Mouse (Mus musculus): ENCODE data around the gene Mrpl58.

Mrpl58 gene

DNA sequence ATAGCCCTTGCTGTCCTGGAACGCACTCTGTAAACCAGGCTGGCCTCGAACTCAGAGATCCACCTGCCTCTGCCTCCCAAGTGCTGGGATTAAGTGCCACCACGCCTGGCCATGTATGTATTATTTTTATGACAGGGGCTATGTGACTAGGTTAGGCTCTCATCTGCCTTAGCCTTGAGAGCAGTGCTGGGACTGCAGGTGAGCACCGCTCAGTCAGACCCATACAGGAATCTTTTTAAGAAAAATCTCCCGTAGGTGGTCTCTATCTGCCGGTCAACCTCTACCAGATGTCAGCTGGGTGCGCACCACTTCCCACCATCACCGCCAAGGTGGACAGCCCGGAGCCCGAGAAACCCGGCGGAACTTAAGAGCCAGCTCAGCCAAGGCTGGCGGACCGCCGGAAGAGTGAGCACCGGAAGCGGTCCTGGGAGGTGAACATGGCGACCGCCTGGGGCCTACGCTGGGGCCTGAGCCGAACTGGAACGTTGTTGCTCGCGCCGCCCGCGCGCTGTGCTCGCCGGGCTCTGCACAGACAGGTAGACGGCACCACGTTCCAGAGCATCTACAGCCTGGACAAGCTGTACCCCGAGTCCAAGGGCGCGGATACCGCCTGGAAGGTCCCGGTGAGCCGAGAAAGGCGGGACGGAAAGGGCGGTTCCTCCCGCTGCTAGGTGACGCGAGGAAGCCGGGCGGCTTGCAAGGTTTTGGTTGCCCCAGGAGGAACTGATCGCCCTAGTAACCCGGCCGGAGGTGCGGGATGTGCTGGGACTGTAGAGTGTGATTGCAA, at the start of gene Mrpl58:
Gene Mrpl58 (plus strand): TSS at position 415 of the 787 bp plus-strand sequence.
- DNase-seq (ENCODE audit: extremely low spot score, low read depth, low spot score), result no peak

DNA sequence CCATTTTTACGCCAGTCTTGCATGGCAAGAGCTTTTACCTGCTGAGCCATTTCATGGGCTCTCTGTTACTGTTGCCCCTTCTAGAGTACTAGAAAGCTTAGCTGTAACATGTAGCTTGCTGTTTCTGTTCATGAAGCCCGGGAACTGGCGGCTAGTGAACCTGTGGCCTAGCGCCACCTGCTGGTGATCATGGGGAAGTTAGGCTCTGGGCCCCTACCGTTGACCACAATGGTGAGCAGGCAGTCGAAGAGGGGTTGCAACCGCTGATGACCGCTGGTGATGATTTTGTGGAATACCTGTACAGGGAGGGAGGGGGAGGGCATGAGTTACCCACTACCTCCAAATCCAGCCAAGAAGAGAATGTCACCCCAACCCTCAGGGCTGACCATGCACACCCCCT, 49.4 kb upstream of the Mrpl58 start:
- DNase-seq (ENCODE audit: extremely low spot score, low read depth, low spot score), result peak; percentile 64

DNA sequence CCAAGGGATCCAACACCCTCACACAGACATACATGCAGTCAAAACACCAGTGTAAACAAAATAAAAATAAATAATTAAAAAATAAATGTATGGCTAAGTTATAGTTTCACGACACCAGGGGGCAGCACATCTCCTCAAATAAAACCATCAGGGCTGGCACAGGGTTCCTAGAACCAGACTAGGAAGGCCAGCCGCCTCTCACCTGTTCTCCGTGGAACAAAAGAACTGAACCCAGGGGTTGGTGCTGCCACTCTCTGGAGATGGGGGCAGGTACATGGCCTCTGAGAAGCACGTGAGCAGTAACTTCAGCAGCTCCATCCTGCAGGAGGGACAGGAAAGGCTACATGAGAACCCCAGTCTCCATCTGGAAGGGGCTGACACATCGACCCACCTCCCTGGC, 45.1 kb upstream of the Mrpl58 start:
- DNase-seq (ENCODE audit: extremely low spot score, low read depth, low spot score), result no peak

DNA sequence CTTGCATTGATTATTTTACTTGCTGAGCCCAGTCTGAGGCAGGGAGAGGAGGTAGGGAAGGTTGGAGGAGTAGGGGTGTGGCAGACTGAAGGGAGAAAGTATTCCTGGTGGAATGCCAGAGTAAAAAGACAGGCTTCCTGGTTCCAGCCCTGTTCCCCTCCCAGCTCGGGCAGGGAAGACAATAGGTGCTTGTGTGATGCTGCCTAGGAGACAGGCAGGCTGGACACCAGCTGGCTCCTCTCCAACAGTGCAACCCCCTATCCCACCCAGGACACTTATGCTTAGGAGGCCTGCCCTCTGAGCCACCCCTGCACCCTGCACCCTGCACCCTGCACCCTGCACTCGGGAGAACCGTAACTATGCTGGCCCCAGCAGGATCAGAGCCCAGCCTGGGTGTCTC, 44.3 kb upstream of the Mrpl58 start:
- no peak for DNase-seq (ENCODE audit: extremely low spot score, low read depth, low spot score)

DNA sequence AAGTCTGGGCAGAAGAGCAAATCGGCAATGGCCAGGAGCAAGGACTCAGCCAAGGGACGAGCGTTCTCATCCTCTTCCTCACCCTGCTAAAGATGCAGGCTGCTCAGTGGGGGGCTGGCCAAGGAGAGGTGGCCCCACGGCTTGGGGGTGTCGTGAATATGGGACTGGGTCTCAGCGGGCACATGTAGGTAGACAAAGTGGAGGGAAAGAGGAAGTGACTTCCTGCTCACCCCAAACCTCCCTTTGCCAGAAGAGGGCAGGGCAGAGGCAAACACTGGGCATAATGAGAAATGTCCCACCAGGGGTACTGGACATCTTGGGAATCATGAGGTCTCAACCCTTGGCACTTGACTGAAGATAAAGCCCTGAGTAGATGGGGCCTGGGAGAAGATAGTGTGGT, 43.8 kb upstream of the Mrpl58 start:
- DNase-seq (ENCODE audit: extremely low spot score, low read depth, low spot score), result no peak

DNA sequence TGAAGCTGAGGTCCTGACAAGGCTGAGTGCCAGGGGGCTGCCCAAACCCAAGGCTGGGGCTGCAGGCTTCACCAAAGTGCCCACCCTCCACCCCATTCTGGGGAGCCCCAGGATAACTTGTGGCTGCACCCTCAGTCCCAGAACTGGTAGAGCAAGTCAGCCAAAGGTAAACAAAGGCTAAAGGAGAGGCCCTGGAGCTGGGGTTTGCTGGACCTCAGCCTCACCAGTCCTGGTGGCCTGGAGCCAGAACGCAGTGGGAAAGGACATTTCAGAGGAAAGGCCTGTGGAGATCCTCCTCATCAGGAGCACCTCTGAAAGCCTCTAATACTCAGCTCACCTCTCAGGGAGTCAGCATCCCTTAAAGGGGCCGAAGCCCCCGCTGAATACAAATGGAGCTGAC, 39.4 kb upstream of the Mrpl58 start:
- DNase-seq (ENCODE audit: extremely low spot score, low read depth, low spot score), result no peak

DNA sequence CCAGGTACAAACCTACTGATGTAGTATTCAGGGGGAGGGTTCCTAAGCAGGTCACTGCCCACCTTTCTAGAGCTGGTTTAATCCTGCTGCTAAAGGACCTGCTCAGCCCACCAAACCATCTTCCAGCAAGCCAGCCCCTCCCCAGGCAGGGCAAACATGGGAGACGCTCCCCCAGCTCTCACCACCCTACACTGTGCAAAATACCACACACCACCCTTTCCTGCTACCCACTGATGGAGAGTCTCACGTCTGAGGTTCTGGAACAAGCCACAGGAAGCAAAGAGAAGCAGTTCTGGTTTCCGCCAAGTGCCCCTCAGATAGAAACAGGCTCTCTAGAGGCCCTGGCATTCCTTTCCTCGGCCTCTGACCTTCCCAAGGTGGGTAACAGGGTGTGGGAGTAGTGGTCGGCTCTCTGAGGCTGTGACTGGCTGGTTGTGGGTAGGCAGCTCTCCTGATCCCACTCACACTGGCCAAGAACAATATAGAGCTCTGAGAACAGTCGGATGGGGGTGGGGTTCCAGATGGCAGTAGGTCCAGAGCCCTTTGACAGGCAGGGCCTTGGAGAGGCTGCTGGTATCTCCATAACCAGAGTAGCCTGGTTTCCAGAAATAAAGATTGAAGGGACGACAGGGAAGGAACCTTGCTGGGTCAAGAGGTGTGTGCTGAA, 37.4 kb upstream of the Mrpl58 start:
- DNase-seq (ENCODE audit: extremely low spot score, low read depth, low spot score), result no peak

DNA sequence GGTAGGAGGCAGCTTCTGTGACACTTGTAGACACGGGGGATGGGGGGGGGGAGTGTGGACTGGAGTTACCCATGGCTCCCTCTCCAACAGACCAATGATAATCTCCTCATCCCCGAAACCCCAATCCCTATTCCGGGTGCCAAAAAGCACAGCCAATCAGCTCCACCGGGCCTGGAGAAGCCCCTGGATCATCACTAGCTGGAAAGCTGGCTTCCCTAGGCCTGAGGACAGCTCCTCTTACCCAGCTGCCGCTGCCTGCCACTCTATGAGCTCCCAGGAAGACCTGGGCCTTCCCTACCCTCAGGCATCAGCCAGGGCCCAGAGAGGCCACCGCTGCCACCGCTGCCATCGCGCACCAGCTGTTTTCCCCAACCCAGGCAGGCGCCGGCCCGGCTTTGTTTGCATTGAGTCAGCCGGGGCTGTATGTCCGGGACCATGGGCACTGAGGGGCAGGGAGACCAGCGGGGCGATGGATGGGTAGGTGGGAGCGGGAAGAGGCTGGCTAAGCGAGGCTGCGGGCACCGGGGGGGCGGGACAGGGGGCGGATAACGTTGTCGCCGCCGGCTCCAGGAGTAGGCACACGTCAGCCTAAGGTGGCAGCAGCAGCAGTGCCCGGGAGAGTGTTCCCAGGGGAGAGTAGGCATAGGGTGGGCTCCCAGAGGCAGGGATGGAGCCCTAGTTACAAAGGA, 36.7 kb upstream of the Mrpl58 start:
- no peak for DNase-seq (ENCODE audit: extremely low spot score, low read depth, low spot score)

DNA sequence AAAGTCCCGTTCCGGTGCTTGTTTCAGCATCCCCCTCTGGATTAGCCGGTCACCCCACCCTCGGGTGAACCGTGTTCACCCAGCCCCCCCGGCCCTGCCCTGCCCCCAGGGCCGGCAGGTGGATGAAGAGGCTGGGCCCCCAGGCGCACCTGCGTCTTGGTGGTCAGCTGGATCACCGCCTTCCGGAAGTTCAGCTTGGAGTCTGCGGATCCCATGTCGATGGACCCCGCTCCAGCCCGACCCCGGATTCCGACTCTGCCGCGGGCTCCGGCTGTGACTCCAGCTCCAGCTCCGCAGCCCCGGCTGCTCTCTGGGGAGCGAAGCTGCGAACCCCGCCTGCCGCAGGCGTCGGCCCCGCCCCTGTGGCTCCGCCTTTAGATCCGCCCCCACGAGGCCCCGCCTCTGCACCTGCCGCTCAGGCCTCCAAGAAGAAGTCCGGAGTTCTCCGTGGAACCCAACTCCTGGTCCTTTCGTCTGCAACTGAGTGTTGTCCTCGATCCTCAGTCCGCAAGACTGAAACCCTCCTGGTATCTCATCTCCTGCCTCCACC, 36.1 kb upstream of the Mrpl58 start, which contains the start of gene Hid1:
Gene Hid1 (minus strand): TSS at position 362 of the 550 bp plus-strand sequence.
- DNase-seq (ENCODE audit: extremely low spot score, low read depth, low spot score), result no peak

DNA sequence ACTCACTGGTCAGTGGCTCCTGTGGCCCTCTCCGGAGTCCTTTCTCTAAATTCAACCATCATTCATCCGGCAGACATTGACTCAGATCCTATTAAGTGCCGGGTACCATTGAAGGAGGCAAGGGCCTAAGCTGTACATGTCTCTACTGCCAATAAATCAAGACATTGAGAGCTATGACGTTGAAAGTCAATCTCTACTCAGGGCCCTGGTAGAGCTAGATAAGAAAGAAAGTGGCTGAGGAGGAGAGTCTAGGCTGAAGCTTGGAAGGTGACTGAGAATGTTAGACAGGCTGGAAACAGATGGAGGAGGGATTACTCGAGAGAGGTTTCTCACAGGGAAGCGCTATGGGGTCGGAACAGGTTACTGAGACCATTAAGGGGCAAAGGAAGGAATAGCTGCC, 33.2 kb upstream of the Mrpl58 start:
- DNase-seq (ENCODE audit: extremely low spot score, low read depth, low spot score), result no peak

DNA sequence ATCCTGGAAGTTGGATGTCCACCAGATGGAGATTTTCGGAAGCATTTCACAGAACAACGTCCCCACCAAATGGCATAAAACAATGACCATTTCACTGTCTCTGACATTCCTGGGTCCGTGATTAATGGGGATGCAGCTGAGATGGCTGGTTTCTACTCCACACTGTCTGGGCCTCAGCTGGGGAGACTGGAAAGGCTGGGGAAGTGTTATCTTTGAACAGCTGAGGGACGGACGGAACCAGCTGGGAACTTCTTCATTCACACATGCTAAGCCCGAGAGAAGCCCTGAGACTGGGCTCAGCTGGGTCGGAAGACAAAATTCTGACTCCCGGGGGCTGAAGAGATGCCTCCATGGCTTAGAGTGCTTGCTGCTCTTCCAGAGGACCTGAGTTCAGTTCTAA, 32.2 kb upstream of the Mrpl58 start:
- DNase-seq (ENCODE audit: extremely low spot score, low read depth, low spot score), result no peak

DNA sequence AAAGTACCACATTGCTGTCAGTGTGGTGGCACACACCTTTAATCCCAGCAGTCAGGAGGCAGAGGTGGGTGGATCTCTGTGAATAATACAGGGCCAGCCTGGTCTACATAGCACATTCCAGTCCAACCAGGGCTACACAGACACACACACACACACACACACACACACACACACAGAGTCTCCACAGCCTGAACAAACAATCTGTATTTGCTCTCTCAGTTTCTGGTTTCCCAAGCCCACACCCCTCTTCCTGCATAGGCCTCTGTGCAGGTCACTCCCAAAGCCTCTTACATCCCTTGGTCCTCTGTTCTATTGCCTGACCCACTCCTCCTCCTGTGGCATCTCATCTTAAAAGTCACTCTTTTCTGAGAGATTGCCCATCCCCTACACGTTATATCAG, 31.5 kb upstream of the Mrpl58 start:
- DNase-seq (ENCODE audit: extremely low spot score, low read depth, low spot score), result no peak

DNA sequence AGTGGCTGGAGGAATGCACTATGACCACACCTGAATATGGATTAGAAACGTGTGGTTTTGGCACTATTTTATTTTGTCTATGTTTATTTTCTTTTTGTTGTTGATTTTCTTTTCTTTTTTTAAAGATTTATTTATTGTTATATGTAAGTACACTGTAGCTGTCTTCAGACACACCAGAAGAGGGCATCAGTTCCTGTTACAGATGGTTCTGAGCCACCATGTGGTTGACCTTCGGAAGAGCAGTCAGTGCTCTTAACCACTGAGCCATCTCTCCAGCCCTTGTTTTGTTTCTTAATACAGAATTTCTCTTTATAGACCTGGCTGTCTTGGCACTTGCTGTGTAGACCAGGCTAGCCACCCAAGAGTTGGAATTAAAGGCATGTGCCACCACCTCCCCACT, 30.8 kb upstream of the Mrpl58 start:
- DNase-seq (ENCODE audit: extremely low spot score, low read depth, low spot score), result no peak

DNA sequence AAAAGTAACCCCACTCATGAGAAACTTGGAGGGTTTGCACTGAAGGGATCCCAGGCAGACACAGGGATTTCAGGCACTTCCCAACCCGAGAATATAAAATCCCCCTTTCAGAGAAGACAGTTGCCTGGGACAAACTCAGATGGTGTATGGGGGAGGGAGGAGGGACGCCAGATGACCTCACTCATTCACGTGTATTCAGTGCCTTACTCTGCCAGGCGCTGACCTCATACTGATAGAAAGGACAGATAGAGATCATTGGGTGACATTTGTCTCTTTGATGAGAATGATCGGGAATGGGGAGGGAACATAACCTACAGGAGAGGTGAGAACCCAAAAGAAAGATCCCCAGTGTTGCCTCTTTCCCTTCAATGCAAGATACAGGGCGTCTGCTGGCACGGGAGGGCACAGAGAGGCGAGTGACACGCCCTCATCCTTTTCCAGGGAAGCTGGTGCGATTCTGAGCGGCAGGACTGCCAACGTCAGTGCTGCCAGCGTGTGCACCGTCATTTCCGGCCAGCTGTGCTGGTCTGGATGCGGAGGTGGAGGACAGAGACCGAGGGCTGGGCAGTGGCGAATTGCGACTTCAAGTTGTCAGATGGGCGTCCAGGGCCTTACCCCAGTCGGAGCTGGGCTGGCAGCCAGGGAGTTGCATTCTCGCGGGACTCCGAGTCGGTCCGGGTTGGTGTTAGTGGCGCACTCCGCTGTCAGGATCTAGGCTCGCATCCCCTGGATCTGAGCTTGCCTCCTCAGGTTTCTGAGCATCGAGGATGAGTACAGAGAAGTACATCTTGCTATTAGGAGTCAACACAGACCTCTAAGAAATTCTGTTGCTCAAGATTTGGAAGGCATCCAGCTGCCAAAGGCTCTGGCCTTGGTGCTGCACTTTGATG, 29.5 kb upstream of the Mrpl58 start:
- no peak for DNase-seq (ENCODE audit: extremely low spot score, low read depth, low spot score)

DNA sequence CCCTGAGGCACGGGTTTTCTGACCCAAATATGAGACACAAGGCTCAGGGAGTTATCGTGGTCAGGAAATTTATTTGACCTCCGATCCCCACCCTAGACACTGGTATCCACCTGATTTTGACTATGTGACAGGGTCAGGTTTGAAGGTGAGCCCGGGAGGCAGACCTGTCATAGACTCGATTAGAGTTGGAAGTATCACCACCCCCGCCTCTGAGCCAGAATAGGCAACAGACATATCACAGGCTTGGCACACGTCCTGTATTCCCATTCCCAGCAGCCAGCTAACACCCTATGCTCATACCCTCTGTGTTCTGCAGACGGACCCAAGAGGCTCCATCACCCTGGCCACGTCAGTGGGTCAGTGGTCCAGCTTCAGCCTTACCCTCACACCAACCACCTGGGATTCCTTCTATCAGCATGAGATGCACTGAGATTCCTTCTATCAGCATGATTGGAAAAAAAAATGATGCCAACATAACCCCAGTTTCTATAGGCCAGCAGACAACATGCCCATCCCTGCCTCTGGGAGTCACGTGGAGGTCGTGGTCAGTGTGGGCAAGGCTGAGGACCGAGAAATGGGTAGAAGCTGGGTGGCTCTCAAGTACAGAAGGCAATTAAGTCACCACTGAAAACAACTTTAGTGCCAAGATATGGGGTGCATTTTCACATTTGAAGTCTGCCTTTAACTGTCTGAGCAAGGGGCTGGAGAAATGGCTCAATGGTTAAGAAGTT, 28.7 kb upstream of the Mrpl58 start:
- no peak for DNase-seq (ENCODE audit: extremely low spot score, low read depth, low spot score)

DNA sequence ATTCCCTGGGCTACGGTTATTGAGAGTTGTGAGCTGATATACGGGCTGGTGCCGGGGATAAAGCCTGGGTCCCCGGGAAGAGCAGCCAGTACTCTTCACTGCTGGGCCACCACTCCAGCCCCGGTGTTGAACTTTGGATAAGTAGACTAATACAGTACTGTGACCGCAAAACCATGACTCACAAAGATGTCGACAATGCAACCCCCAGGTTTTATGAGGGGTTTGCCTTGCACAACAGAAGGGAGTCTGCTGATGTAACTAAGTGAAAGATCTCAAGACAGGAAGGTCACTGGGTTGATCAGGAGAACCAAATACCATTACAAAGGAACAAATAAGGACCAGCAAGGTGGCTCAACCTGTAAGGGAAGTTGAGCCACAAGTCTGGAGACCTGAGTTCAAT, 26.8 kb upstream of the Mrpl58 start:
- no peak for DNase-seq (ENCODE audit: extremely low spot score, low read depth, low spot score)

DNA sequence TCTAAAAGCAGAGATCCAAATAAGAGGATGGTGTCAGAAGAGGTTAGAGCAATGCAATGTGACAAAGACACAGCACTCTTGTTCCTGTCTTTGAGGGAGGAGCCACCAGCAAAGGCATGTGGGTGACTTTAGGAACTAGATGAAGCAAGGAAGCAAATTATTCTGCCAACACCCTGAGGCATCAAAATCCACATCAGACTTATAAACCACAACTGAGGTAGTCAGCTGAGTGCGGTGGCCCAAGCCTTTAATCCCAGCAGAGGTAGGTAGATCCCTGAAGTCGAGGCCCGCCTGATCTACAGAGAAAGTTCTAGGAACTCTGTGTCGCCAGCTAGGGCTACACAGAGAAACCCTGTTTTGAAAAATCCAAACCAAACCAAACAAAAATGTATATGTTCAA, 26.3 kb upstream of the Mrpl58 start:
- DNase-seq (ENCODE audit: extremely low spot score, low read depth, low spot score), result no peak

DNA sequence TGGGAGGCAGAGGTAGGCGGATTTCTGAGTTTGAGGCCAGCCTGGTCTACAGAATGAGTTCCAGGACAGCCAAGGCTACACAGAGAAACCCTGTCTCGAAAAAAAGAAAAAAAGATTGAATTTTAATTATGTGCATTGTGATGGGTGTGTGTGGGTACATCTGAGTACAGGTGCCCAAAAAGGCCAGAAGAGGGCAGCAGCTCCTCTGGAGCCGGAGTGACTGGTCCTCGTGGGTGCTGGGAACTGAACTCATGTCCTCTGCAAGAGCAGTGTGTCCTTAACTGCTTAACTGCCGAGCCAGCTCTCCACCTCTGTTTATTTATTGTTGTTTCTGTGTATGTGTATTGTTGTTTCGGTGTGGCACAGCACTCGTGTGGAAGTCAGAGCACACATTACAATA, 25.7 kb upstream of the Mrpl58 start:
- DNase-seq (ENCODE audit: extremely low spot score, low read depth, low spot score), result no peak

DNA sequence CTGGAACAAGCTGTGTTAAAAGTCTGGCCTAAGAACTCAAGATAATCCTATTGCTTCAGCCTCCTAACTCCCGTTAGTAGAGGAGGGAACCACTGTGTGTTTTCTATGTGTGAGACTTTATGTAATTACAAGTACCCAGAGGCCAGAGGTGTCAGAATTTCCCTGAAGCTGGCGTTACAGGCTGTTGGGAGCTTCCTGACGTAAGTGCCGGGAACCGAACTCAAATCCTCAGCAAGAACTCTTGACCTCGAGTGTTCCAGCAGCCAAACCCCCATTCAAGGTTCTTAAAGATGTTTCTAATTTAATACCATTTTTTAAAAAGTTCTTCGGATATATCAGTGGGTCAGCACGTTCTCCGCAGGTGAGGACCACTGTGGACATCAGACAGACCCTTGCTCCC, 22.3 kb upstream of the Mrpl58 start:
- DNase-seq (ENCODE audit: extremely low spot score, low read depth, low spot score), result no peak

Measured in hindlimb bud, embryonic 11.5 days (tissue).